Mouse (Mus musculus): ENCODE data around the gene Tomm40.

DNA sequence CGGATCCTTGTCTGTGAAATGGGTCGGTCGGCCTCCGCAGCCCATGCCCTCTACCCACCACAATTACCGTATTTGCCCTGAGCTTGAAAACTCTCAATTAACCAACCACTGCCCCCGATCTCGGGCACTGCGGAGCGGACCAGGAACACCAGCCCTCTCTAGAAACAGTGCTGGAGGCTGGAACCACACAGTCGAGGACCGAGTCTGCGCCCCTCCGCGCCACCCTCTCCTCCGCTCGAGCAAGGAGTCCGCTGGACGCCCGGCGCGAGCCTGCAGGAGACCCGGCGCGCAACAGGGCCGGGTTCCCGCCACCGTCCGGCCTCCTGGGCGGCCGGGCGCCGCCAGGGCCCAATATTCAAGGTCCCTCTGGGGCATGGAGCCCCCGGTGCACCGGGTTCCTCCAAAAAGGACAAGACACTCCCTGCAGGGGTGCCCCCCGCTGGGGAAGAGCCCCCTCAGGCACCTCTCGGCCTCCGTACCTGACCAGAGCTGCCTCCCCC, 50.7 kb downstream of the Tomm40 start:
- TF ChIP-seq EP300 (IDR thresholded peaks at IDR 0.05; ENCODE audit: low read depth) (no peak), CTCF (IDR thresholded peaks at IDR 0.05; ENCODE audit: low read depth) (no peak)
